Comparison of ENCODE assay signal across 16 mouse cellular contexts in genomic region chr17:56272644-56273043, GRCm38 (mm10). TPM values are rescaled to one million over a fixed set of nuclear protein-coding genes. Genes with fewer than 3 reads are reported as not detected.
A peak's percentile ranks its signal among the peaks of the same experiment; 100 is the strongest.
DNase-seq lines count a peak whose midpoint lies in the region; ATAC-seq and TF ChIP-seq lines count a peak whose summit lies in the region.
"Had no signal": no experiment of that assay in that cellular context is flagged by ENCODE, and none has a peak within 500 bp of the region (broad histone marks: within the 10 kb centered on the region; RNA-seq: fewer than 3 reads in every experiment).

No protein-coding gene starts in this region.

- no peak for TF ChIP-seq POLR2A in small intestine, adult 2 months (IDR thresholded peaks at IDR 0.05; ENCODE audit: low read depth, low read length)

- H3K9me3 ChIP-seq in kidney, embryonic 16.5 days (ENCODE audit: low read length), result no peaks in the 10 kb centered on the region
- H3K9me3 ChIP-seq in liver, postnatal 0 days (ENCODE audit: low read length), result no peaks in the 10 kb centered on the region
- H3K9me3 ChIP-seq in intestine, postnatal 0 days (ENCODE audit: control insufficient read depth), result no peaks in the 10 kb centered on the region
- H3K9me3 ChIP-seq: embryonic facial prominence, embryonic 12.5 days; forebrain, embryonic 10.5 days; midbrain, embryonic 13.5 days had no signal

- TF ChIP-seq CTCF in liver, postnatal 0 days (IDR thresholded peaks at IDR 0.05; ENCODE audit: low read depth), result no peak
- no peak for TF ChIP-seq CTCF in small intestine, adult 2 months (IDR thresholded peaks at IDR 0.05; ENCODE audit: extremely low read depth, insufficient read length, insufficient replicate concordance, low read depth, low read length)
- TF ChIP-seq CTCF in intestine, postnatal 0 days (IDR thresholded peaks at IDR 0.05; ENCODE audit: low read depth), result no peak

- 63% methylated on average over 3 of the region's 3 CpGs for WGBS in kidney, embryonic 16.5 days
- WGBS in liver, postnatal 0 days (ENCODE audit: insufficient replicate concordance), result 67% methylated on average over 3 of the region's 3 CpGs
- 46% methylated on average over 3 of the region's 3 CpGs for WGBS in small intestine, adult 2 months
- 62% methylated on average over 3 of the region's 3 CpGs for WGBS in intestine, postnatal 0 days

- H3K9ac ChIP-seq in kidney, embryonic 16.5 days (replicated peaks; ENCODE audit: low read length), result no peak overlapping the region
- H3K9ac ChIP-seq in liver, postnatal 0 days (replicated peaks), result peak overlapping the region; percentile 30
- no peak overlapping the region for H3K9ac ChIP-seq in intestine, postnatal 0 days (ENCODE audit: low read depth, low read length)
- H3K9ac ChIP-seq: embryonic facial prominence, embryonic 12.5 days; hindbrain, embryonic 14.5 days; liver, embryonic 14.5 days; midbrain, embryonic 13.5 days had no signal

- TF ChIP-seq EP300 in liver, postnatal 0 days (IDR thresholded peaks at IDR 0.05; ENCODE audit: low read depth), result no peak

- no peak overlapping the region for H3K4me2 ChIP-seq in kidney, embryonic 16.5 days (replicated peaks; ENCODE audit: low read depth, low read length)
- H3K4me2 ChIP-seq in liver, postnatal 0 days (ENCODE audit: low read depth, low read length), result no peak overlapping the region
- no peak overlapping the region; the same call in 1 of the 2 replicates for H3K4me2 ChIP-seq in intestine, postnatal 0 days (replicated peaks; ENCODE audit: low read depth)
- H3K4me2 ChIP-seq: embryonic facial prominence, embryonic 12.5 days; hindbrain, embryonic 14.5 days; midbrain, embryonic 13.5 days had no signal

- peak; percentile 63 for DNase-seq in kidney, adult 11 months
- DNase-seq in kidney, adult 9 months, result peak; percentile 70
- peak; percentile 75 for DNase-seq in liver, postnatal 0 days
- DNase-seq in urinary bladder, postnatal 4 days (ENCODE audit: low spot score in 2 of 2), result no peak
- DNase-seq: cerebellum, postnatal 14 days; spleen, adult 18-20 months; thymus, adult 18-20 months had no signal

- H3K27ac ChIP-seq in kidney, embryonic 16.5 days (ENCODE audit: low read length), result no peak overlapping the region
- peak overlapping the region; percentile 66; the same call in 1 of the 2 replicates for H3K27ac ChIP-seq in liver, postnatal 0 days (ENCODE audit: low read depth)
- peak overlapping the region; percentile 8; the same call in 1 of the 2 replicates for H3K27ac ChIP-seq in small intestine, adult 2 months (ENCODE audit: insufficient read depth, low read depth, low read length)
- no peak overlapping the region for H3K27ac ChIP-seq in intestine, postnatal 0 days (ENCODE audit: low read depth, low read length)
- H3K27ac ChIP-seq: embryonic facial prominence, embryonic 12.5 days; forebrain, embryonic 10.5 days; hindbrain, embryonic 14.5 days; liver, embryonic 14.5 days; midbrain, embryonic 13.5 days had no signal

- no peak overlapping the region for H3K4me3 ChIP-seq in kidney, embryonic 16.5 days (ENCODE audit: low read length)
- no peak overlapping the region for H3K4me3 ChIP-seq in liver, postnatal 0 days (ENCODE audit: low read depth, low read length)
- no peak overlapping the region for H3K4me3 ChIP-seq in small intestine, adult 2 months (ENCODE audit: low read depth, low read length)
- H3K4me3 ChIP-seq in intestine, postnatal 0 days (ENCODE audit: low read depth, low read length), result no peak overlapping the region
- H3K4me3 ChIP-seq: embryonic facial prominence, embryonic 12.5 days; forebrain, embryonic 10.5 days; midbrain, embryonic 13.5 days had no signal

- H3K4me1 ChIP-seq in kidney, embryonic 16.5 days (ENCODE audit: insufficient read depth, low read length), result peaks cover 26% of the 10 kb centered on the region
- peaks cover 28% of the 10 kb centered on the region for H3K4me1 ChIP-seq in liver, postnatal 0 days (ENCODE audit: insufficient read depth)
- H3K4me1 ChIP-seq in small intestine, adult 2 months (ENCODE audit: control insufficient read depth, insufficient read depth, insufficient read length, low read length), result peaks cover 21% of the 10 kb centered on the region
- H3K4me1 ChIP-seq in intestine, postnatal 0 days (replicated peaks; ENCODE audit: control insufficient read depth, insufficient read depth, low read length), result no peaks in the 10 kb centered on the region

- peaks cover 19% of the 10 kb centered on the region for H3K36me3 ChIP-seq in kidney, embryonic 16.5 days (ENCODE audit: insufficient read depth, low read length)
- peaks cover 24% of the 10 kb centered on the region for H3K36me3 ChIP-seq in liver, postnatal 0 days (replicated peaks; ENCODE audit: insufficient read depth, low read length)
- peaks cover 41% of the 10 kb centered on the region for H3K36me3 ChIP-seq in small intestine, adult 2 months (ENCODE audit: control insufficient read depth, insufficient read depth, low read length)
- peaks cover 44% of the 10 kb centered on the region for H3K36me3 ChIP-seq in intestine, postnatal 0 days (ENCODE audit: control insufficient read depth, insufficient read depth)

- H3K27me3 ChIP-seq in kidney, embryonic 16.5 days (ENCODE audit: insufficient read depth, low read length), result no peaks in the 10 kb centered on the region
- no peaks in the 10 kb centered on the region for H3K27me3 ChIP-seq in liver, postnatal 0 days (ENCODE audit: insufficient read depth, low read length)
- no peaks in the 10 kb centered on the region for H3K27me3 ChIP-seq in small intestine, adult 2 months (ENCODE audit: control insufficient read depth, insufficient read depth, low read length)
- no peaks in the 10 kb centered on the region for H3K27me3 ChIP-seq in intestine, postnatal 0 days (replicated peaks; ENCODE audit: control insufficient read depth, insufficient read depth, low read length)
- H3K27me3 ChIP-seq: embryonic facial prominence, embryonic 12.5 days; midbrain, embryonic 13.5 days had no signal

- ATAC-seq in kidney, embryonic 16.5 days (ENCODE audit: low FRiP score, low TSS enrichment), result no peak
- ATAC-seq in liver, postnatal 0 days, result peak; percentile 5; the same call in 1 of the 2 replicates
- ATAC-seq in intestine, postnatal 0 days, result no peak
- ATAC-seq: midbrain, embryonic 13.5 days had no signal

RNA-seq across cellular contexts. Expression of gene Ticam1, which starts 3.9 kb away (rescaled TPM):
- 7.3 and 10.3 TPM in 2 replicates for polyA plus RNA-seq in kidney, embryonic 16.5 days (2015; fragmentation: Nextera tagmentation; extraction: Ambion mirVana)
- 2.6 and 3.1 TPM in 2 replicates for polyA plus RNA-seq in liver, postnatal 0 days (2015; fragmentation: Nextera tagmentation; extraction: Ambion mirVana)
- polyA plus RNA-seq in small intestine, adult 2 months (2012; rRNA removed), result 39.7 and 96.6 TPM in 2 replicates
- polyA plus RNA-seq in intestine, postnatal 0 days (2015; fragmentation: Nextera tagmentation; extraction: Ambion mirVana), result 15.8 and 16.0 TPM in 2 replicates

RNA-seq across cellular contexts. Expression of gene Fem1a, which starts 16.0 kb away (rescaled TPM):
- 14.6 and 15.8 TPM in 2 replicates for polyA plus RNA-seq in kidney, embryonic 16.5 days (2015; fragmentation: Nextera tagmentation; extraction: Ambion mirVana)
- 5.1 and 5.2 TPM in 2 replicates for polyA plus RNA-seq in liver, postnatal 0 days (2015; fragmentation: Nextera tagmentation; extraction: Ambion mirVana)
- 21.3 and 22.9 TPM in 2 replicates for polyA plus RNA-seq in small intestine, adult 2 months (2012; rRNA removed)
- 7.0 and 8.0 TPM in 2 replicates for polyA plus RNA-seq in intestine, postnatal 0 days (2015; fragmentation: Nextera tagmentation; extraction: Ambion mirVana)

RNA-seq across cellular contexts. Expression of gene Plin3, which starts 20.0 kb away (rescaled TPM):
- polyA plus RNA-seq in kidney, embryonic 16.5 days (2015; fragmentation: Nextera tagmentation; extraction: Ambion mirVana), result 87.5 and 106 TPM in 2 replicates
- 25.8 and 26.8 TPM in 2 replicates for polyA plus RNA-seq in liver, postnatal 0 days (2015; fragmentation: Nextera tagmentation; extraction: Ambion mirVana)
- 137 and 299 TPM in 2 replicates for polyA plus RNA-seq in small intestine, adult 2 months (2012; rRNA removed)
- polyA plus RNA-seq in intestine, postnatal 0 days (2015; fragmentation: Nextera tagmentation; extraction: Ambion mirVana), result 521 and 545 TPM in 2 replicates

RNA-seq across cellular contexts. Expression of gene Arrdc5, which starts 27.4 kb away (rescaled TPM):
- polyA plus RNA-seq in kidney, embryonic 16.5 days (2015; fragmentation: Nextera tagmentation; extraction: Ambion mirVana), result not detected in 2 replicates
- not detected in 2 replicates for polyA plus RNA-seq in liver, postnatal 0 days (2015; fragmentation: Nextera tagmentation; extraction: Ambion mirVana)
- not detected in 2 replicates for polyA plus RNA-seq in small intestine, adult 2 months (2012; rRNA removed)
- polyA plus RNA-seq in intestine, postnatal 0 days (2015; fragmentation: Nextera tagmentation; extraction: Ambion mirVana), result not detected in 2 replicates
- polyA plus RNA-seq: brain, embryonic 14.5 days; embryonic facial prominence, embryonic 12.5 days; forebrain, embryonic 10.5 days; hindbrain, embryonic 14.5 days; liver, embryonic 14.5 days; midbrain, embryonic 13.5 days had no signal

RNA-seq across cellular contexts. Expression of gene Uhrf1, which starts 30.5 kb away (rescaled TPM):
- polyA plus RNA-seq in kidney, embryonic 16.5 days (2015; fragmentation: Nextera tagmentation; extraction: Ambion mirVana), result 170 and 179 TPM in 2 replicates
- polyA plus RNA-seq in liver, postnatal 0 days (2015; fragmentation: Nextera tagmentation; extraction: Ambion mirVana), result 37.8 and 43.5 TPM in 2 replicates
- polyA plus RNA-seq in small intestine, adult 2 months (2012; rRNA removed), result 7.6 and 16.3 TPM in 2 replicates
- polyA plus RNA-seq in intestine, postnatal 0 days (2015; fragmentation: Nextera tagmentation; extraction: Ambion mirVana), result 22.5 and 23.5 TPM in 2 replicates

Comparison
In these comparisons a context has a peak if more than half of its experiments do, and no peak if none do; other contexts are left out.
1. DNase-seq: peak in kidney, adult 11 months (single experiment), kidney, adult 9 months (single experiment) and liver, postnatal 0 days (single experiment); none in urinary bladder, postnatal 4 days (0 of 2).
2. H3K27ac ChIP-seq: peak in liver, postnatal 0 days (single experiment) and small intestine, adult 2 months (single experiment); none in kidney, embryonic 16.5 days (single experiment) and intestine, postnatal 0 days (single experiment).